Mouse (Mus musculus): ENCODE measurements around the gene Trim39. TPM values are rescaled to one million over a fixed set of nuclear protein-coding genes. Genes with fewer than 3 reads are reported as not detected.

The Trim39 gene
- polyA plus RNA-seq, 1 experiment from 2014 or later: 14.0 TPM

DNA sequence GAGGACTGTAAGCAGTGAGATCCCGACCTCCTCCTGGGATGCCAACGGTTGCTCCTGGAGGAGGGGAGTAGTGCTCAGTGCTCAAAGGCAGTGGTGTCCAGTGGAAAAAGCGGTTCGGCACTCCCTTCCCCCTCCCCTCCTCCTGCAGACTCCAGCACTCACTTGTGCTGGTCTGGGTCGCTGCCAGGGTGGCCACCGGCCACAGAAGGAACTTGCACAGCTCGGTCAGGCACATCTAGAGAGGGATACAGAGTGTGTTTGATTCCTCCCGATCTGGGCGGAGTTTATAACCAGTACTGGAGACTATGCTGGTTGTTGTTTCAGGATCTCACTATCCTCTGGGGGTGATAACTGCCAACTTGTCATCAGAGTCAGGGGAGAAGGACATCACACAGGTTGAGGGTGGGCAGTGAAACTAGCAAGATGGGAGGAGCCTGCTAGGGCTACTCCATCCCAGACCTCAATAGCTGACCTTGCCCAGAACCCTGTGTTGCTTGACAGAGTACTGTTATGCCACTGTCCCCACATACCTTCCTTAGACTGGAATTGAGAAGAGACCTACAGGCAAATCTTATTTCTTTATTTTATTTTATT is 46.7 kb downstream of the Trim39 start:
- ATAC-seq (replicated peaks; ENCODE audit: insufficient number of reproducible peaks, low FRiP score, low TSS enrichment, low read depth): 0 out of 2 replicates have a peak, but pooled peaks have one; percentile 44
- H3K9ac ChIP-seq (replicated peaks; ENCODE audit: low read length): no peak overlapping the region

DNA sequence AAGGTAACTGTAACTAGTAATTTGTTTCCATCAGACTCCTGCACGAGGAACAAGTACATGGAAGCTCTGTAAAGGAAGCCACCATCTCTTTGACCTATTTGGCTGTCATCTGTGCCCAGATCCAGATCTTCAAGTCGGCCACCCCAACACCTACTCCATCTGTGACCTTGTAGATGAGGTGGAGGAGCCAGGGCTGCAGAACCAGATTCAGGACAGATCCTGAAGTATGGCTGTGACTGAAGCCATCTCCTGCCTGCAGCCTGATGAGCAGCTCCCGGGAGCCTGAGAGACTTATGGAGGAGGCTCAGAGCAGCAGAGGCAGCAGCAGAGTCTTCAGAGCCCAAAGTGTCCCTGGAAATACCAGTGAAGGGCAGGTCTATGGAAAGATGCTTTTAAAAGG is 47.6 kb downstream of the Trim39 start:
- Histone ChIP-seq H3K9ac (replicated peaks; ENCODE audit: low read length) (no peak overlapping the region), H3K4me2 (ENCODE audit: low read depth, low read length) (no peak overlapping the region), H3K27ac (replicated peaks; ENCODE audit: low read depth, low read length) (no peak overlapping the region), H3K9me3 (replicated peaks; ENCODE audit: control insufficient read depth, low read length) (no peaks in the 10 kb centered on the region), H3K4me1 (ENCODE audit: control insufficient read depth, insufficient read depth, low read length) (no peaks in the 10 kb centered on the region), H3K4me3 (ENCODE audit: low read depth, low read length) (no peak overlapping the region), H3K27me3 (ENCODE audit: control insufficient read depth, insufficient read depth, low read length) (peaks cover 26% of the 10 kb centered on the region), H3K36me3 (replicated peaks; ENCODE audit: control insufficient read depth, insufficient read depth, low read depth, low read length) (no peaks in the 10 kb centered on the region)
- no peak for ATAC-seq (replicated peaks; ENCODE audit: insufficient number of reproducible peaks, low FRiP score, low TSS enrichment, low read depth)
- WGBS: 46% methylated on average over 3 of the region's 3 CpGs
- DNase-seq (ENCODE audit: low spot score): no peak

More for the DNA sequence above, 46.7 kb downstream of the Trim39 start:
- DNase-seq (ENCODE audit: low spot score): no peak
- no peak overlapping the region for H3K27ac ChIP-seq (replicated peaks; ENCODE audit: low read depth, low read length)
- WGBS: 8% methylated on average over 9 of the region's 9 CpGs
- H3K36me3 ChIP-seq (replicated peaks; ENCODE audit: control insufficient read depth, insufficient read depth, low read depth, low read length): no peaks in the 10 kb centered on the region
- no peaks in the 10 kb centered on the region for H3K4me1 ChIP-seq (ENCODE audit: control insufficient read depth, insufficient read depth, low read length)
- H3K4me3 ChIP-seq (ENCODE audit: low read depth, low read length): no peak overlapping the region
- no peak overlapping the region for H3K4me2 ChIP-seq (ENCODE audit: low read depth, low read length)
- no peaks in the 10 kb centered on the region for H3K9me3 ChIP-seq (replicated peaks; ENCODE audit: control insufficient read depth, low read length)
- peaks cover 30% of the 10 kb centered on the region for H3K27me3 ChIP-seq (ENCODE audit: control insufficient read depth, insufficient read depth, low read length)

DNA sequence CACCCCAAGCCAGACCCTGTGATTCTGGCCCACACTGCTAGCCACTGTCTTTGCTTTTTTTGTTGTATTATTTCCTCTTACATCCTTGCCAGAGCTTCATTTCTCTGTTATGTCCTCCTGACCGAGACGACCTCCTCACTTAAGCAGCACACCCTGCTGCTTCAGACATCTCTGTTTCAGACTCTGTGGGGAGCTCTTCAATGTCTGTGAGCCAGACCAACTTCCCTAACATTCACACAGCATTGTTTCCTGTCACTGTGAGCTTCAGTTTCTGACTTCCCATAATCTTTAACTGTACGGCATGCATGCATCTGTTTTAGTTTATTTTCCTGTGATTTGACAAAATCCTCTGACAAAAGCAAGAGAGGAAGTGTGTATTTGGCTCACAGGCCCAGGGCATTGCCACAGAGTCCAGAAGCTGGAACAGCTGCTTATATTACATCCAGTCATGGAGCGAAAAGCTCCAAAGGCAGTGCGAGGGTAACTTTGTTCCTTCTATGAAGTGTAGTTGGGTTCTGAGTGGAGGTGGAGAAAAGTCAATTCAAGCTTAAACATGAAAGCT is 53.4 kb downstream of the Trim39 start:
- Histone ChIP-seq H3K4me1 (ENCODE audit: control insufficient read depth, insufficient read depth, low read length) (no peaks in the 10 kb centered on the region), H3K4me2 (ENCODE audit: low read depth, low read length) (no peak overlapping the region), H3K4me3 (ENCODE audit: low read depth, low read length) (no peak overlapping the region), H3K9ac (replicated peaks; ENCODE audit: low read length) (no peak overlapping the region), H3K36me3 (replicated peaks; ENCODE audit: control insufficient read depth, insufficient read depth, low read depth, low read length) (no peaks in the 10 kb centered on the region), H3K27ac (replicated peaks; ENCODE audit: low read depth, low read length) (no peak overlapping the region), H3K9me3 (replicated peaks; ENCODE audit: control insufficient read depth, low read length) (no peaks in the 10 kb centered on the region), H3K27me3 (ENCODE audit: control insufficient read depth, insufficient read depth, low read length) (peaks cover 27% of the 10 kb centered on the region)
- WGBS: 42% methylated on average over 5 of the region's 5 CpGs
- ATAC-seq (replicated peaks; ENCODE audit: insufficient number of reproducible peaks, low FRiP score, low TSS enrichment, low read depth) (no peak), DNase-seq (ENCODE audit: low spot score) (no peak)

DNA sequence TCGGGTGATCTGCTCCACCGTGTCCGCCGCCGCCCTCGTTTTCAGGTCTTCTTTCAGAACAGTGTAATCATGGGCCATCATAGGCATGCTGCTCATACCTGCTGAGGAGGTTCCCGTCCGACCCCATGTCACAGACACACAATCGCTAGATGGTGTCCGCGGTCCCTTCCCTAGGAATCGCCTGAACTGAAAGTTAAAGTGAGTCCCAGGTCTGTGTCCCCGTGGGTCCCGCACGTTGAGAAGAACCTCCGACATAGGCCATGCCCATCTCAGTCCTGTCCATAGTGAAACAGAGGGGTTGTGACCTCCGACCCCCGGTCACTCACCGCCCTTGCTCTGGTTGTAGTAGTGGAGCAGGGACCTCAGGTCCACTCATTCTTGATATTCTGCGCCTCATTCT is 56.5 kb downstream of the Trim39 start:
- no peaks in the 10 kb centered on the region for H3K36me3 ChIP-seq (replicated peaks; ENCODE audit: control insufficient read depth, insufficient read depth, low read depth, low read length)
- H3K4me2 ChIP-seq (ENCODE audit: low read depth, low read length): no peak overlapping the region
- ATAC-seq (replicated peaks; ENCODE audit: insufficient number of reproducible peaks, low FRiP score, low TSS enrichment, low read depth) (no peak), DNase-seq (ENCODE audit: low spot score) (no peak)
- H3K9me3 ChIP-seq (replicated peaks; ENCODE audit: control insufficient read depth, low read length): no peaks in the 10 kb centered on the region
- 2% methylated on average over 20 of the region's 20 CpGs for WGBS
- no peak overlapping the region for H3K27ac ChIP-seq (replicated peaks; ENCODE audit: low read depth, low read length)
- H3K4me3 ChIP-seq (ENCODE audit: low read depth, low read length): no peak overlapping the region
- no peak overlapping the region for H3K9ac ChIP-seq (replicated peaks; ENCODE audit: low read length)
- no peaks in the 10 kb centered on the region for H3K4me1 ChIP-seq (ENCODE audit: control insufficient read depth, insufficient read depth, low read length)
- H3K27me3 ChIP-seq (ENCODE audit: control insufficient read depth, insufficient read depth, low read length): peaks cover 24% of the 10 kb centered on the region

Other genes with a start within 250 kb of the Trim39 start
- gene H2-T23, start 239.4 kb downstream of the Trim39 start, polyA plus RNA-seq (2014; fragmentation: Nextera tagmentation; extraction: Ambion mirVana): 3.7 and 3.9 TPM in 2 replicates
- gene H2-T22, start 229.5 kb downstream of the Trim39 start, polyA plus RNA-seq (2014; fragmentation: Nextera tagmentation; extraction: Ambion mirVana): 12.7 and 13.2 TPM in 2 replicates
- gene Gm6034, start 229.3 kb downstream of the Trim39 start, polyA plus RNA-seq (2014; fragmentation: Nextera tagmentation; extraction: Ambion mirVana): not detected in 2 replicates
- 0.20 TPM in 1 of 2 replicates, not detected in the other for gene Gm11127, start 213.9 kb downstream of the Trim39 start, polyA plus RNA-seq (2014; fragmentation: Nextera tagmentation; extraction: Ambion mirVana)
- gene Gm19684, start 150.6 kb downstream of the Trim39 start, polyA plus RNA-seq (2014; fragmentation: Nextera tagmentation; extraction: Ambion mirVana): not detected in 2 replicates
- gene Gm7030, start 142.8 kb downstream of the Trim39 start, polyA plus RNA-seq (2014; fragmentation: Nextera tagmentation; extraction: Ambion mirVana): not detected in 2 replicates
- not detected in 2 replicates for gene Gm8909, start 103.7 kb downstream of the Trim39 start, polyA plus RNA-seq (2014; fragmentation: Nextera tagmentation; extraction: Ambion mirVana)
- not detected in 2 replicates for gene H2-T3, start 82.0 kb downstream of the Trim39 start, polyA plus RNA-seq (2014; fragmentation: Nextera tagmentation; extraction: Ambion mirVana)
- 83.6 and 92.6 TPM in 2 replicates for gene Rpp21, start 14.2 kb downstream of the Trim39 start, polyA plus RNA-seq (2014; fragmentation: Nextera tagmentation; extraction: Ambion mirVana)
- not detected in 2 replicates for gene H2-M10.2, start 14.2 kb upstream of the Trim39 start, polyA plus RNA-seq (2014; fragmentation: Nextera tagmentation; extraction: Ambion mirVana)
- gene H2-M10.1, start 53.9 kb upstream of the Trim39 start, polyA plus RNA-seq (2014; fragmentation: Nextera tagmentation; extraction: Ambion mirVana): not detected in 2 replicates
- gene H2-M10.3, start 96.2 kb upstream of the Trim39 start, polyA plus RNA-seq (2014; fragmentation: Nextera tagmentation; extraction: Ambion mirVana): not detected in 2 replicates
- gene H2-M10.4, start 190.1 kb upstream of the Trim39 start, polyA plus RNA-seq (2014; fragmentation: Nextera tagmentation; extraction: Ambion mirVana): not detected in 2 replicates